Mouse (Mus musculus): ENCODE data around the gene Wasf2.

Gene Wasf2

DNA sequence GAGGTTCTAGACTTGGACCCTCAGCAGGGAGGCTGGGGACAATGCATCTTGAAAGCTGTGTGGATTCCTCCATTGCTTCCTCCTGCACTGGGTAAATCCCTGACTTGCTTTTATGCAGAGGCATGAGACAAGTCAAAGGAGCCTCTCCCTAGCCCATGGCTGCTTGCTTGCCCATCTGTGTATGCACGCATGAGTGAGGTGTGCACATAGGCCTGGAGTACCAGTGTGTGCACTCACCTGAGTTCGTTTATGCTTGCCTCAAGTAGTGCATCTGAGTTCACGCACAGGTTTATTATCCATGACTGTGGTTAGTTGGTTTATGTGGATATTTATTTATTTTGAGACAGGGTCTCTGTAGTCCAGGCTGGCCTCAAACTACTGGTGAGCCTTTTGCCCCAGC lies 71.9 kb downstream of the Wasf2 start:
- DNase-seq (ENCODE audit: low read depth) = no peak

DNA sequence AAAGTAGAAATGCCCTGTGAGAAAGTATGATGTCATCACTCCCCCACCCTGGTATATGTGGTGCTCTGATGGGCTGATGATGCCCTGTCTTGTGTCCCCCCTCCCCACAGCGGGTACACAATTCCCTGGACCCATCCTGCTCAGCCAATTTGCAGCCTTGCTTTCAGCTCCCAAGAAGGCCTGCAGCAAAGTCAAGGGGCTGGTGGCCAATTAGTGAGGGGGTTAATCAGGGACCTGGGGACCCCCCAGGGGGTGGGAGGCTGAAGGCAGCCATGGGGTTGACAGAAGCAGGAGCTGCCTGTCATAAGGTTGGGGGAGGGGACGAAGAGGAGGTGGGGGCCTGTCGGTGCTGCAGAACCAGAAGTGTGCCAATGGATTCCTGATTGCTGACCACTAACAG lies 73.3 kb downstream of the Wasf2 start:
- no peak for DNase-seq (ENCODE audit: low read depth)

DNA sequence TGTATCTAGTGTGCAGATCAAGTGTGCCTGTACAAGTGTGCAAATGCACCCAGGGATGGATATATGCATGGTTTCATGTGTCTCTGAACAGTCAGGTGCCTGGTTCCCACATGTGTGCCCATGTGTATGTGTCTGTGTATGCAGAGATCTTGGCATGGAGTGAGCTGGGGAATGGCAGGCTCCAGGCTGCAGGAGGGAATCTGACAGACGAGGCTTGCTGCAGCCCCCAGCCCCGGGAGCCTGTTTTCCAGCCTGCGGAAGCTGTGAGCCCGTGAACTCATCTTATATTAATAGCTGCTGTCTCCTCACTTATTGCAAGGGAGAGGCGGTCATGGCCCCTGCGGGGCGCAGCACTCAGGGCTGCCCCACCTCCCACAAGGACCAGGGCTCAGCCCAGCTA lies 74.1 kb downstream of the Wasf2 start:
- DNase-seq (ENCODE audit: low read depth) = no peak

DNA sequence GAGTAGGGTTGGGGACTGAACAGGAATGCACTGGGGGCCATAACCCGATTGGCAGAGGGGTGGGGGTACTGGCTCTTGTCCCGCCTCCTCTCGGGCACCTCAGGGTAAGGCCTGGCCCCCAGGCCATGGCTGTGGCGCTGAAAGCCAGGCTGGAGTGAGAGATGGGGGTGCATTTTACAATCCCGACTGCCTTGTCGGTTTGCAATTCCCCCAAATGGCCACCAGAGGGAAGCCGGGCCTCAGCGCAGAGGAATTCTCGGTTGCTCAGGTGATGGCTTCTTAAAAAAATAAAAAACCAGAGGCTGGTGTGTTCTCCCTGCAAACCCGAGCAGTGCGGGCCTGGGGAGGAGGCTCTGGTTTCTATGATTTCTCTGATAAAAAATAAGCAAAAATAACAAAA lies 79.1 kb downstream of the Wasf2 start:
- peak; percentile 53 for DNase-seq (ENCODE audit: low read depth)

DNA sequence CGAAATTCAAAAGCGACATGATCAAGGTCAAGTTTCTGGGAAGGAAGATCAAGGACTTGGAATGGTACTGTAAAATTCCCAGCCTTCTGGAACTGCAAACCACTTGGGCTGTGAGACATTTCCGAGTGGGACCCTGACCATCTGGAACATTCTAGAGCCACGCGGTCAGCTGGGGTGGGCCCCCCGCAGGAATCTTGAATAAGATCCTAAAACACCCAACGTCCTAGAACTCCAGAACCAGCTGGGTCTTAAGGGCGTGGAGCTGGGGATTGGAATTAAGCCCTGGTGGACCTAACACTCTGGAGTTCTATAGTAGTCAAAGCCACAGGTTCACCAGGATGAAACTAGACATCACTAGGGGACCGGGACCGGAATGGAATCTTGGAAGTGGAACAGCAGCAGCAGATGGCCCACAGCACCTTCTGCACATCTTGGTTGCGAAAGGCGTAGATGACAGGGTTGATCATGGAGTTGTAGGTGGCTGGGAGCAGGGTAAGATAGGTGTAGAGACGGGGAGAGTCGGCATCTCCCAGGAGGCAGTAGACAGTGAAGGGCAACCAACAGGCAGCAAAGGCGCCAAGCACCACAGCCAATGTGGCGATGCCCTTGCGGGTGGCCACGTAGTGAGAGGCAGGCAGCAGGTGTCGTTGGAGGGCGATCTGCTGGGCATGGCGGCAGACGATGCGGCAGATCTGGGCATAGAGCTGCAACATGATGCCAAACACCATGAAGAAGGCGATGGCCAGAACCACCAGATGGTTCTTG lies 79.9 kb downstream of the Wasf2 start:
- no peak for DNase-seq (ENCODE audit: low read depth)

DNA sequence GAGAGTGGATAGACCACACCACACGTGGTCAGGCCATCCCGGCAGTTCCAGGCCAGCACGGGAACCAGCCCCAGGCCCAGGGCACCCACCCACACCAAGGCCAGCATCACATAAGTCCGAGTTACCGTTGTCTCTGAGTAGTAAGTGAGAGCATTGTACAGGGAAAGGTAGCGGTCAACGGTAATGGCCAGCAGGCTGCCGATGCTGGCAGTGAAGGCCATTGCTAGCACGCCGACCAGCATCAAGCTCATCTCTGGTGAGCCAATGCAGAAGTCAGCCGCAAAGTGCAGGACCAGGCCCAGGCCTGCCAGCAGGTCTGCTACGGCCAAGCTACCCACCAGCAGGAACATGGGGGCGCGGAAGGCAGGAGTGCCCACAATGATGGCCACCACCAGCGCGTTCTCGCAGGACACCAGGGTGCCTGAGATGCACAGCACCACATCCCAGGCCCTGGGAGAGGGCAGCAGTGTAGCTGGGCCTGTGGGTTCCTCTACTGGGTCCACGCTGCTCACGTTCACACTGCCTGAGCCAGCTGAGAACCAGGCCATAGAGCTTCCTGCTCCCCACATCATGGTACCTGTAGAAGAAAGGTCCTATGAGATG lies 80.6 kb downstream of the Wasf2 start:
- no peak for DNase-seq (ENCODE audit: low read depth)

DNA sequence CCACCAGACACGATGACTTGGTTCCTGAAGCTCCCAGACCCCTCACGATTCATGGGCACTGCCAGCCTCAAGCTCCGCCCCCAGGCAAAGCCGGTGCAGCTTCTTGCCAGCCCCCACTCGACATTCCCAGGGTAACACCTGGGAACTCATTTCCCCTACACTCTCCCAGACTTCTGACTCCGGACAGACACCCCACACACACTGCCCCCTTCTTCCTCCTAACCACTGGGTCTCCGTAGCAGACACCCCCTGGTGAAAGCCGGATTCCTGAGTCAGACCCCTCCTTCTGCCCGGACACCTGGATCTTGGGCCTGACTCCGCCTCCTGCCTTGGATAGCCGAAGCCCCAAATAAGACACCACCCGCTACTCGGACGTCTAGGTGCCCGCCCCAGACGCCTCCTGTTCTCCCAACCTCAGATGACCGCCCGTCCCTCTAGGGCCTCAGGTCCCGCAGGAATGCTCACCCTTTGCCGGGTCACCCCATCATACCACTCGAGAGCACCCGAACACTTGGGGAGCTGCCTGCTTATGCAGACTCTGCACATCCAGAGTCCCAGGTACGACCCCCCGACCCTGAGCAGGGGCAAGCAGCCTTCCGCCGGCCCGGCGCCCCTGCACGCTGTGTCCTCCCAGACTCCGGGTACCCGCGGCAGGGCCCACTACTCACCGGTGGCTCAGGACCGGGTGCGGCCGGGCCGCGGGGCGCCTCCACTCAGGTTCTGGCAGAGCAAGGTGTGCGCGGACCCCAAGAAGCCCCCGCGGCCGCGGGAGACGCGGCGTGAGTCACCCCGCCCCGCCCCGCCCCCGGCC lies 81.7 kb downstream of the Wasf2 start, which contains the start of the genes Cd164l2 and Gpr3:
Cd164l2 (plus strand) TSS at position 381 of the 811 bp plus-strand sequence.
Gpr3 (minus strand) TSS at position 786 of the 811 bp plus-strand sequence.
- no peak for DNase-seq (ENCODE audit: low read depth)

DNA sequence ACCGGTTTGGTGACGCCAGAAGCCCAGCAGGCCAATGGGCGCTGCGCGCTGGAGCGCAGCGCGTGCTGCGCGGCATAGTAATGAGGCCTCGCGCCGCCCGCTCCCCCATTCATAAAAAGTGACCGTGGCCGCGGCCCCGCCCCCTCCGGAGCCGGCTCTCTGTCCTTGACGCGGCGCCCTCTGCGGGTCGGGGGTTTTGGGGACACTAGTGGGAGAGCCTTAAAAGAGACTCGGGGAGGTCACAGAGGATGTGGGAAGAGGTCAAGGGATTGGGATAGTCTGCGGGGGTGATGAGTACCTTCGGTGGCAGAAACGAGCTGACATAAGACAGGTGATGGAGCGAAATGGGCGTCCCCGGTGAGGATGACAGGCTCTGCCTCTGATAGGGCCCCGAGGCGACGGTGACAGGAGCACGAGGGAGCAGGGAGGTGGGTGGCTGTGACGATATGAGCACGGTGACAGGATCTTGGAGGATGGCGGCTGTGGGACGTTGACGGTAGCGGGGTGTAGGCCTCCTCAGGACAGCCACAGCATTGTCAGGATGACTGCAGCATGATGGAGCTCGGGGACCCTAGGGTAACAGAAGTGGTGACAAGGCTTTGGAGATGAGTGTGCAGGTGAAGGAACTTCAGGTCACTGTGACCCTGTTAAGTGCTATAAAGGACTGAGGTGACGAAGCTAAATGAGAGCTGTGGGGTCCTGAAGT lies 82.4 kb downstream of the Wasf2 start:
- DNase-seq (ENCODE audit: low read depth) = peak; percentile 52

DNA sequence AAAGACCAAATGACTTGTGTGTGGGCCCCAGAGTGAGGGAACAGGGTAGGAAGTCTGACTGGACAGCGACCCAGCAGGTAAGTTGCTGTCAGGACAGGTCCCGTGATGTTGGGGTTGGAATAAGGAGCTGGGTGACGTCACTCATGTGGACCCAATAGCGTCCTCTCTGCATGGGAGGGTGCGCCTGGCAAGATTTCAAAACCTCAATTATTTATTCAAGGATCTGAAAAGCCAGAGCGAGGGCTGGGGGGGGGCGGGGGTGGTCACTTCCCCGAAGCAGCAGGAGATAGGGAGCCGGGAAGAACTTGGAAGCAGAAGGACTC lies 82.9 kb downstream of the Wasf2 start:
- no peak for DNase-seq (ENCODE audit: low read depth)

DNA sequence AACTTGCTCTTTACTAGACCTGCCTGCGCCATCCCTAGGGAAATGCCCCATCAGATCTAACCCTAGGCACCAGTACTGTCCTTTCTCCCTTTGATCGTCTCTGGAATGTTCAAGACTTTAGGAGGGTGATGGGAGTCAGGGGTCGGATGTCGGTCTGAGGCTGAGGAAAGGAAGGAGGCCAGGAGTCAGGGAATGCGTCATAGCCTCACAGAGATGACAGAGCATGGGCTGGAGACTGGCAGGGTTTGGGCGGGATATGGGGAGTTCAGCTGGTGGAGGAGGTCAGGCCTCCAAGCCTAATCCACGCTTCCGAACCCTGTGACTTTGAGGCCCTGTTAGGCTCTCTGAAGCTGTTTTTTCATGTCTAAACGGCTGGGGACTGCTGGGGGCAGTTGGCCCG lies 83.4 kb downstream of the Wasf2 start:
- DNase-seq (ENCODE audit: low read depth) = no peak

DNA sequence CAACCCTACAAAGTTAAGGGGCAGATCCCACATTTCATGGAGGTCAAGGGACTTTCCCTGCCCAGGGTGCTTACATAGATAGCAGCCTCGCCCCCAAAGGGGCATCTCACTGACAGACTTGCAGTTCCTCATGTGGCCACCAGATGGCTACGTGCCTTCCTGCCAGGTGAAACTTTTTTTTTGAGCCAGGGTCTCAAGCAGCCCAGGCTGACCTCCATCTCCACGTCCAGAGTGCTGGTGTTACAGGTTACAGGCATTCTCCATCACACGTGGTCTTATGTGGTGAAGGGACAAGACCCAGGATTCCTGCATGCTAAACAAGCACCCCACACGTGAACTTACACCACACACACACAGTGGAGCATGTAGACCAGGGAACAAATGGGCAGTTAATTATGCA lies 87.3 kb downstream of the Wasf2 start:
- peak; percentile 57 for DNase-seq (ENCODE audit: low read depth)

DNA sequence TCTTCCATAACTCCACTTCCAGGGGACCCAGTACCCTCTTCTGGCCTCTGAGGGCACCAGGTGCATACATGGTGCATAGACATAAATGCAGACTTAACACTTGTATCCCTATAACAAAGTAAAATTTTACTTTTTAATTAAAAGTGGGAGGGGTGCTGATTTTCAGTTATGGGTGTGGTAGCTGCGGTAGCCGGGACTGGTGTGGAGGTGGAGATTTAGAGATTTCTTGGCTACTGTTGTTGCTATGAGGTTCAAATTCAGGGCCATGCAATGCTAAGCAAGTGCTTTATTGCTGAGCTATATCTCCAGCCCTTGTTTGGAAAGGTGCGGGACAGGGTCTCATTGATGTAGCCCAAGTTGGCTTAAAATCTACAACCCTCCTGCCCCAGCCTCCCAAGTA lies 88.4 kb downstream of the Wasf2 start:
- DNase-seq (ENCODE audit: low read depth) = no peak

DNA sequence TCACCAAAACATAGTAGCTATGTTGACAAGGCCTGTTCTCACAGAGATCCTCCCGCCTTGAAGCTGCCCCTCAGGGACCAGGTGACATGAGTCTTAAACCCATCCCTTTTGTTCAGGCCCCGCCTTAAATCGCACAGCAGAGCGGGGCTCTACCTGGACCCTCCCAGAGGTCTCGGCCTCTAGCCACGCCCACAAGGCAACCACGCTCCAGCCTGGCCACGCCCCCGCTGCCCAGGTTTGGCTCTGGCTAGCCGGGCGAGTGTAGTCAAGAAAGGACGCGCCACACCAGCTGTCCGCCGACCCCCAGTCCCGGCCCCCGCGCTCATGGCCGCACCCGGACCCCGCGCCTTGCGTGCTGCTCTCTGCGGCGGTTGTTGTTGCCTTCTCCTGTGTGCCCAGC lies 90.4 kb downstream of the Wasf2 start:
- DNase-seq (ENCODE audit: low read depth) = no peak

DNA sequence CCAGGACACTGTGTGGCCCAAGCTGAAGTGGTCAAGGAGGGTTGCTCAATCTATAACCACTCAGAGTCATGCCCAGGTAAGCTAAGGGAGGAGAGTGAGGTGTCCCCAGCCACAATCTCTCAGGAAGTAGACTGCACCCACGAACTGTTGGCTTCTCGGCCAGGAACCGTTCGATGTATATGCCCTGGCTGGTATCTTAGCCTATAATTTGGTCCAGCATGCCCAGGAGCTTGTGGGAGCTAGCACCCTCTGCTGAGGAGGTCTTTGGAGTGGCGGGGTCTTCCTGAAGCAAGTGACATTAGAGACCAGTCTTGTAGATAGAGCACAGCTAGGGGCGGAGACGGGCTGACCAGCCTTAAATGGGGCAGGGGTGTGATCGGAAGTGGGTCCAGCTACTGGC lies 91.4 kb downstream of the Wasf2 start:
- DNase-seq (ENCODE audit: low read depth) = no peak

DNA sequence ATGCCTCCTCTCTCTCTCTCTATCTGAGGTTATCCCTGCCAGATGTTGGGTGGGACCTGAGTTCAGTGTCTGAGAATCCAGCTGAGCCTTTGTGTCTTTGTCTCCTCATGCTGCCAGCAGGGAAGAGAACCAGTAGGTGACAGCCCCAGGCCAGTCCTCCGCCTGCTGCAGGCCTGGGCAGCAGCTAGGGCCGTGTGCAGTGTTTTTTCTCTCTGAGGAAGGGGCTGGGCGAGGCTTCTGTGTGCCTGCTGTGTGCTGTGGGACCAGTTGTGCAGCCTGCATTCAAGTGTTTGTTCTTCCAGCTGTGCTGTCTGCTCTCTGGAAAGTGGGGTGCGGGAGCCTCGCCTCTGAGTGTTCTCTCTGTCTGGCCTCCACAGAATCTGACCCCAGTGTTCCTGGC lies 93.6 kb downstream of the Wasf2 start:
- DNase-seq (ENCODE audit: low read depth) = no peak

DNA sequence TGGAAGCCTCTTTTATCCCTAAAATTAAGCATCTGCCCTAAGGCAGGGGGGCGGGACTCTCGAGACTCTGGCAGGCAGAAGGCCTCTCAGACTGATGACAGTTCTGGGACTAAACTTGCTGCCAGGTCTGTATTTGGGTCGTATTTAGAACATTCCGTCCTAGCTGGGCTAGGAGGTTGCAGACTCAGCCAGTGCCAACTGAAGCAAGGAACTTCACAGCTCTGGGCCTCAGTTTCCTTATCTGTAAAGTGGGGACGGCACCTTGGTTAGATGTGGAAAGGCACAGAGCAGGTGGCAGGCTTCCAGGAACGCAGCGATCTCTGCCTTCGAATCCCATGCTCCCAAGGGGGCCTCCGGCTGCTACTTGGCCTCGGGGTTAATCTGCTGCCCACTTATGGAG lies 95.8 kb downstream of the Wasf2 start:
- DNase-seq (ENCODE audit: low read depth) = no peak

DNA sequence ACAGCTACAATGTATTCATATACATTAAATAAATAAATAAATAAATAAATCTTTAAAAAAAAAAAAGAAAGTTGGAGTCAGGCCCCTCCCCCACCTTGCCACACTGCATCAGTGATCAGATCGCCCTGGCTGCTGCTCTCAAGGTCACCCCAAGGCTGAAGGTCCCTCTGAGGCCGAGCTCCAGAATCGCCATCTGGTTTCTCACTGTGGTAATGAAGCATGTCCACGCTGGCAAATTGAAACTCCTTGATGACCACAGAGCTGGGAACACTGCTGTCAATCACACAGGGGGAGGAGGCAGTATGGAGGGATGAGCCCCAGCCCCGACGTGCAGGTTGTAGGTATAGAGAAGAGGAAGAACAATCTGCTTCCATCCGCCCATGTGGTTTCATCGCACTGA lies 97.3 kb downstream of the Wasf2 start:
- no peak for DNase-seq (ENCODE audit: low read depth)

DNA sequence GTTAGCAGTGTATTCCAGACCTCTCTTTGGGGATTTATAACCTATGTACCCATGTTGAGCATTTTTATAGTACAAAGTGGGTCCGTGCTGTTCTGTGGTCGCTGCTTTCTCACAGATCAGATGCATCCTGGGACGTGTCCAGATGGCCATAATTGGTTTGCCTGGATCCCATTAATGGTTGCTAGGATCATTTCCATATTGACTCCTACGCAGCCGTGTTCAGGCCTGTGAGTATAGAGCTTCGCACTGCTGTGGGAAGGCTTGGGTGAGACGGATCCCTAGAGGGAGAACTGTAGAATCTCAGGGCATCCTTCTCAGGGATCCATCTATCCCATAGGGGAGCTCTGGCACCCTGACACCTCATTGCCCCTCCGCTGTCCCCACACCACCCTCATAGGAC lies 99.3 kb downstream of the Wasf2 start:
- no peak for DNase-seq (ENCODE audit: low read depth)

DNA sequence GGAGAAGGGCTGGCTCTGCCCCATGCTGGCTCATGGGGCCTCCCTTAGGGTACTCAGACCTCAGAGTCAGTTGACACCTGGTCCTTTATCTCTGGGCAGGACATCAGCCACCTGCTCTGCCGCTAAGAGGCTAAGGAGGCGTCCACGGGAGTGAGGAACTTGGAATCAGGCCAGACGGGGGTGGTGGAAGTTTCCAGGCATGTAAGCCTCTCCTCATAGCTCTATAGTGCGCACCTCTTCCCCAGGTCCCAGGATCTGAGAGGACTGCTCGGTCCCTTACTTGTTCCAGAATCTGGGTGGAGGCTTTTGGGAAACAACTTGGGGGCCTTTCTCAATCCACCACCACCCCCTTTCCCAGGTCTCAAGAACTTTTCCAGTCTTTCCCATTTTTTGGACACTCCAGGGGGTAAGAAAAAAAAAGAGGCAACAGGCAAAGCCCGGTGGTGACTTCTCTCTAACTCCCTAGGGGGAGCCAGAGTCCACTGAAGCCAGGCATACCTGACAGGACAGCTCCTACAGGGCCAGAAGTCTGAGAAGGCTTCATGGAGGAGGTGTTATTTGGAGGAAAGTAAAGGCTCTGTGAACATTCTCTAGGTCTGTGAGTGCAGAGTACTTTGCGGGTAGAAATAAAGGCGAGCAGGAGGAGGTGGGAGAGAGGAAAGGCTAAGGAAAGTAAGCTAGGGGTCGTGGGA lies 103.1 kb downstream of the Wasf2 start:
- DNase-seq (ENCODE audit: low read depth) = peak; percentile 58

DNA sequence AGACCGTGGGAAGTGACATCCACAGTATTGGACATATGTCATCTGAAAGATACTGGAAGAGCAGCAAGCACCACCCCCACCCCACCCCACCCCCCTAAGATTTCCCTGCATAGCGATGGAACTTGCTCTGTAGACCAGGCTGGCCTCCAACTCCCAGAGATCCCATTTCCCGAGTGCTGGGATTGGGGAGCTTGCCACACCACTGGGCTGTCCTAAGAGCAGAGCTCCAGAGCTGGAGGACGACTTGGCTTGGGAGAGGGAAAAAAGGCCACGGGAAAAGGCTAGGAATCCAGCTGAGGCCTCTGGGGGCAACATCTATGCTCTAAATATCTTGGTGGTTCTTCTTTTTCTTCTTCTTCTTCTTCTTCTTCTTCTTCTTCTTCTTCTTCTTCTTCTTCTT lies 104.5 kb downstream of the Wasf2 start:
- no peak for DNase-seq (ENCODE audit: low read depth)

DNA sequence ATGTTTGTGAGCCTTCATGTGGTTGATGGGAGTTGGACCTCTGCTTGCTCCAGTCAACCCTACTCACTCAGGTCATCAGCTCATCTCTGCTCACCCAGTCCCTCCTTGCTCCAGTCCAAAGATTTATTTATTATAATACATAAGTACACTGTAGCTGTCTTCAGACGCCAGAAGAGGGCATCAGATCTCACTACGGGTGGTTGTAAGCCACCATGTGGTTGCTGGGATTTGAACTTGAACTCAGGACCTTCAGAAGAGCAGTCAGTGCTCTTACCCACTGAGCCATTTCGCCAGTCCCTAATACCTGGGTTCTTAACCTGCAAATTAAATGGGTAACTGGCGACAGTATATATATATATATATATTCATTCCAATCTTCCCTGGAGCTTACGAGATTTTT lies 105.1 kb downstream of the Wasf2 start:
- no peak for DNase-seq (ENCODE audit: low read depth)

DNA sequence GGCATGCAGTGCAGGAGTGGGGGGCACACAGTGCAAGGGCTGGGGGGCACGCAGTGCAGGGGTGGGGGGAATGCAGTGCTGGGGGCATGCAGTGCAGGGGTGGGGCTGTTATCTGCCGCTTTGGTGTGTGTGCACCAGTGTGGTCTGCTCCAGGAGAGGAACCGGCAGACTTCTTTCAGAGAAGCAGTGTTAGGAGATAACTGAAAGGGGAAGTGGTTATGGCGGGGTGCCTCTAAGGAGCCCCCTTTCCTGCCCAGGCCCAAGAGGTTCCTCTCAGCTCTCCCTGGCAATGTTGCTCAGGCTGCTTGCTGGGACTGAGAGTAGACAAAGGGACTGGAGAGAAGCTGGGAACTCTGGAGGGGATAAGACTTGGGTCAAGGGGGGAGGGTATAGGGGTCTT lies 107.6 kb downstream of the Wasf2 start:
- no peak for DNase-seq (ENCODE audit: low read depth)
